Mouse (Mus musculus) myocyte (in vitro differentiated cells): ENCODE results near the gene Igf1r. TPM values are rescaled to one million over a fixed set of nuclear protein-coding genes. Genes with fewer than 3 reads are reported as not detected.
"Not testable (repeated sequence)": the region's sequence is repeated elsewhere in the genome, so short reads cannot be mapped to it uniquely, and the experiment has no call there.

ENCODE experiments used
- H3K27me3 ChIP-seq: one replicate; pipeline ENCODE4 v1.6.1; 2011; ENCODE audit not compliant: control insufficient read depth, insufficient read depth, insufficient read length
- H3K36me3 ChIP-seq: one replicate; pipeline ENCODE4 v1.6.1; 2011; ENCODE audit not compliant: control insufficient read depth, insufficient read depth
- H3K4me2 ChIP-seq: one replicate; pipeline ENCODE4 v1.6.1; 2011; ENCODE audit warnings: low read depth, control low read depth
- H3K4me3 ChIP-seq: one replicate; pipeline ENCODE4 v1.5.1; 2011; ENCODE audit warnings: mild to moderate bottlenecking, control low read depth, moderate library complexity
- H3K79me2 ChIP-seq: one replicate; pipeline ENCODE4 v1.6.1; 2011; ENCODE audit not compliant: control insufficient read depth, insufficient read depth
- H3ac ChIP-seq: one replicate; pipeline ENCODE4 v1.6.1; 2011; ENCODE audit not compliant: control insufficient read depth, insufficient read length
- CEBPB ChIP-seq: IDR thresholded peaks from 2 replicates; pipeline ENCODE4 v1.6.1; 2011; ENCODE audit warnings: mild to moderate bottlenecking, moderate library complexity; ENCODE audit not compliant: poor library complexity, insufficient read depth, severe bottlenecking
- E2F4 ChIP-seq: IDR thresholded peaks from one replicate; pipeline ENCODE4 v1.6.1; 2011; ENCODE audit warnings: mild to moderate bottlenecking, control low read depth, moderate library complexity; ENCODE audit not compliant: insufficient read depth
- MAX ChIP-seq: IDR thresholded peaks from one replicate; pipeline ENCODE4 v1.6.1; 2011; ENCODE audit warnings: low read depth, mild to moderate bottlenecking, control low read depth
- MYOD1 ChIP-seq, 3 experiments: IDR thresholded peaks; one replicate each; pipeline ENCODE4 v1.6.1; 2011; ENCODE audit warnings: control low read depth in 2 of 3, low read depth in 2 of 3, mild to moderate bottlenecking in 2 of 3, moderate library complexity in 1 of 3; ENCODE audit not compliant: insufficient read length in 2 of 3, control insufficient read depth in 1 of 3
- MYOG ChIP-seq, 3 experiments: IDR thresholded peaks; one replicate each; pipeline ENCODE4 v1.6.1; 2011; ENCODE audit warnings: control low read depth in 2 of 3, low read depth in 2 of 3, mild to moderate bottlenecking in 2 of 3; ENCODE audit not compliant: insufficient read length in 2 of 3, control insufficient read depth in 1 of 3, insufficient read depth in 1 of 3
- POLR2A ChIP-seq: IDR thresholded peaks from one replicate; pipeline ENCODE4 v1.6.1; 2011; ENCODE audit warnings: low read depth, mild to moderate bottlenecking, control low read depth, moderate library complexity; ENCODE audit not compliant: insufficient read length
- POLR2AphosphoS2 ChIP-seq: IDR thresholded peaks from one replicate; pipeline ENCODE4 v1.6.1; 2011; ENCODE audit warnings: low read depth, control low read depth; ENCODE audit not compliant: insufficient read length
- REST ChIP-seq: IDR thresholded peaks from one replicate; pipeline ENCODE4 v1.6.1; 2011; ENCODE audit warnings: mild to moderate bottlenecking, control low read depth, moderate library complexity; ENCODE audit not compliant: insufficient read depth, insufficient read length
- SRF ChIP-seq: IDR thresholded peaks from one replicate; pipeline ENCODE4 v1.6.1; 2011; ENCODE audit warnings: low read depth; ENCODE audit not compliant: control insufficient read depth, insufficient read length
- TCF12 ChIP-seq: IDR thresholded peaks from one replicate; pipeline ENCODE4 v1.6.1; 2011; ENCODE audit warnings: mild to moderate bottlenecking, control low read depth; ENCODE audit not compliant: poor library complexity, insufficient read depth, severe bottlenecking
- TCF3 ChIP-seq: IDR thresholded peaks from one replicate; pipeline ENCODE4 v1.6.1; 2011; ENCODE audit warnings: low read depth, control low read depth; ENCODE audit not compliant: insufficient read length
- USF1 ChIP-seq: IDR thresholded peaks from one replicate; pipeline ENCODE4 v1.6.1; 2011; ENCODE audit warnings: low read depth, mild to moderate bottlenecking, control low read depth, moderate library complexity
- polyA plus RNA-seq: library from polyadenylated mRNA; unstranded; fragments of >200 nt; fragmentation: generic; extraction: Trizol; gene quantifications from one replicate; pipeline ENCODE4 v1.2.1, GENCODE M21; 2012; ENCODE audit warnings: missing spikeins

Gene Igf1r
- polyA plus RNA-seq, 1 experiment, result 7.9 TPM

DNA sequence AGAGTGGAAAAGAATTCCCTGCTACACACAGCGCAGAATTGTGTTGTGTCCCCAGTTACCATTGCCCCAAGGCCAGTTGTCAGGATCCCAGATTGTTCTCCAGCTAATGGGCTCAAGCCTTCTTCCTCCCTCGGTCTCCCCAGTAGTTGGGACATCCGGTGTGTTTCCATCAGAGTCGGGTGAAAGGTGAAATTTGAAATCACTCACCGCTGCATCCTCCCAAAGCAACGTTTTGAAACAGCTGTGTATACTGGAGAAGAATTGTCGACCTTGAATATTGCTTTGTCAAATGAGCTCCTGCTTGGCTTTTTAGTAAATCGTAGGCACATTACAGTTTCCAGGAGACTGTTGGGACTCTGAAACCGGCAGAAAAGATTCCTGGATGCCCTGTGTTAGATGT is 322.3 kb downstream of the Igf1r start:
- Histone ChIP-seq H3K79me2 (no peaks in the 10 kb centered on the region), H3K4me3 (no peak overlapping the region), H3K4me2 (no peak overlapping the region), H3K27me3 (no peaks in the 10 kb centered on the region), H3K36me3 (no peaks in the 10 kb centered on the region), H3ac (no peak overlapping the region)
- TF ChIP-seq TCF12 (no peak), POLR2AphosphoS2 (no peak), MYOG (IDR thresholded peaks at IDR 0.05; ENCODE audit: control insufficient read depth in 1 of 3, insufficient read depth in 1 of 3, insufficient read length in 2 of 3, low read depth in 2 of 3) (no peak), MAX (no peak), POLR2A (no peak), TCF3 (no peak), SRF (no peak), REST (no peak), USF1 (no peak), E2F4 (no peak), MYOD1 (IDR thresholded peaks at IDR 0.05; ENCODE audit: control insufficient read depth in 1 of 3, insufficient read length in 2 of 3, low read depth in 2 of 3) (no peak), CEBPB (no peak)

DNA sequence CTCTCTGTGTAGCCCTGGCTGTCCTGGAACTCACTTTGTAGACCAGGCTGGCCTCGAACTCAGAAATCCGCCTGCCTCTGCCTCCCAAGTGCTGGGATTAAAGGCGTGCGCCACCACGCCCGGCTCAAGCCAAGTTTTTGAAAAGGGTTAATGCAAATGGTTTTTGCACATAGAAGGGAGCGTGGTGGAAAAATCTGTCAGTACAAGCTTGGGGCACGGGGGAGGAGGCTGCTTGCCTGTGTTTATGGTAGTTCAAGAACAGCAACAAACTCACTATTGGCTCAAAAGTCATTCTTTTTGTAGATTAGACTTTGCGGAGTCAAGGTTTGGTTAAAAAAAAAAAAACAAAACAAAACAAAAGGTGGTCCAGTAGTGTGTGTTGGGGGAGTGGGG is 322.8 kb downstream of the Igf1r start:
- not testable (repeated sequence) for H3K4me3 ChIP-seq, H3K4me2 ChIP-seq, H3K27me3 ChIP-seq, H3ac ChIP-seq, H3K36me3 ChIP-seq, H3K79me2 ChIP-seq

DNA sequence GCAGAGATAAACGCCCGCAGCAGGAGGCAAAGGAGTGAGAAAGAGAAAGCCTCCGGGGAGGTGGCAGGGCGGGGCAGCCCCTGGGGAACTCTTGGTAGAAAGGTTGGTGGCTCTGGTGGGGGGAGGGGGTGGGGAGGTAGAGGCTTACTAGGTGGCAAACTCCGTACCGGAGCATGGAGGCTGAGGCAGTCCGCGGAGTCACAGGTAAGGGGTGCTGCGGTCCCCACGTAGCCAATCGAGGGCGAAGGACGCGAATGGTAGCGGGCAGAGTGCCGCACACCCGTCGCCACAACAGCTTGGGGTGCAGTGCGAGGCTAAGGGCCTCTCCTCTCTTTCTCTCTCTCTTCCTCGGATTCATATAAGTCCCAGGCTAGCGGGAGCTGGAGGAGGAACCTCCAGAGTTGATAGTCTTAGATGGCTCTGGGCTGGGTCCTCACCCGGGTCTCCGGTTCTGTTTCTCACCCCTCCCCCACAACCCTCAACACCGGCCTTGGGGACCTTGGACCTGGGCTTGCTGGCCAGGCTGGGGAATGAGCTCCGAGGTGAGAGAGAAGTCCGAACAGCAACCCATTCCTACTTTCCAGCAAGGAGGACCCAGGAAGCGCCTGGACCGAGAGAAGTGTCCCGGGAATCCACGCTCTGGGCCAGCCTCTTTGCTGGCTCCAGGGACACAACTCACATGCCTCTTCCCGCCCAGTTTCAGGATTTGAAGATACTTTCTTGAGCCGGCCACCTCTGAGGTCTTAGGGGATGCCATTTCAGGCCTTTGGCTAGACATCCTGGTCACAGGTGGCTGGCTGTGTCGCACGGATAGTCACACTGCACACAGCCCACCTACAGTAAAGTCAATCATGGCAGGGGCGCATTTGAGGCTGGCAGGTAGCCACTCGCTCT is 323.5 kb downstream of the Igf1r start:
- Histone ChIP-seq H3ac (no peak overlapping the region), H3K4me2 (peak overlapping the region; percentile 60), H3K27me3 (no peaks in the 10 kb centered on the region), H3K36me3 (no peaks in the 10 kb centered on the region), H3K4me3 (no peak overlapping the region), H3K79me2 (no peaks in the 10 kb centered on the region)
- TF ChIP-seq POLR2A, result no peak
- TF ChIP-seq MYOD1 (IDR thresholded peaks at IDR 0.05; ENCODE audit: control insufficient read depth in 1 of 3, insufficient read length in 2 of 3, low read depth in 2 of 3), result no peak
- no peak for TF ChIP-seq MAX
- TF ChIP-seq CEBPB, result no peak
- TF ChIP-seq REST, result no peak
- TF ChIP-seq MYOG (IDR thresholded peaks at IDR 0.05; ENCODE audit: control insufficient read depth in 1 of 3, insufficient read depth in 1 of 3, insufficient read length in 2 of 3, low read depth in 2 of 3), result no peak
- no peak for TF ChIP-seq TCF3
- no peak for TF ChIP-seq USF1
- no peak for TF ChIP-seq E2F4
- no peak for TF ChIP-seq POLR2AphosphoS2
- no peak for TF ChIP-seq TCF12
- TF ChIP-seq SRF, result no peak

DNA sequence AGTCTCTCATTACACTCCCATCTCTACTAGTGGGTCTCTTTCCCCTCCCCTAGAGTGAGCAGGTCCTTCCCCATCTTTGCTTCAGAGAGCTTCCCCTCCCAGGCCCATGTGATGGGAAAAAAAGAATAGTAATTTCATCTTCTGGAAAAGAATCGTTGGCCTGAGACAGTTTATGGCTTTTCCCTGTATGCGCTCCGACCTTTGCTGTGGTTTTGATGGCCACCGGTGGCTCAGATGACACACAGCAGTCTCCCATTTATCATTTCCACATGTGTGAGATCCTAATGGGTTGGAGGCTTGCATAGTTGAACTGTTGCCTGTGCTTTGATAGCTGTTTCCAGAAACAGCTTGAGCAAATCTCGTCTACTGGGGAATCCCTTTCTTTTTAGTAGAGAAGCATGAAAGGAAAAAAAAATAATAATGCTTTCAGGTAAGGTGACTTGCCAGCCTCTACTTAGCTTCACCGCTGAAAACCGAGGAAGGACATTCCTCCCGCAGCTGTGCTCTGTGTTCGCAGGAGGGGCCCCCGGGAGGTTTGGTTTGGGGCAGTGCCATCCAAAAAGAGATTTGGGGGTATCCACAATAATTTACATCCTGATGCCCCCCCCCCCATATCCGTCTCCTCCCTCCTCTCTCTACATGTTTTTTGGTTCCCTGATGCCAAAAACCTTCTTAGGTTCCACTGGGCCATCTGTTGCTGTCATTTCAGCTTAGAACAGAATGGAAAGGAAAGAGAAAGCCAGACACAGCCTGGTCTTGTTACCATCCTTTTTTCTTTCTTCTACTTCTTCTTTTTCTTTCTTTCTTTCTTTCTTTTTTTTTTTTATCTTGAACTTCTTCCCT is 324.6 kb downstream of the Igf1r start:
- peak overlapping the region; percentile 60 for H3K4me2 ChIP-seq
- H3ac ChIP-seq, result no peak overlapping the region
- no peak overlapping the region for H3K4me3 ChIP-seq
- H3K79me2 ChIP-seq, result no peaks in the 10 kb centered on the region
- no peaks in the 10 kb centered on the region for H3K27me3 ChIP-seq
- H3K36me3 ChIP-seq, result no peaks in the 10 kb centered on the region
- TF ChIP-seq POLR2A (no peak), SRF (no peak), TCF3 (peak; percentile 51), MYOG (IDR thresholded peaks at IDR 0.05; ENCODE audit: control insufficient read depth in 1 of 3, insufficient read depth in 1 of 3, insufficient read length in 2 of 3, low read depth in 2 of 3) (peak in 1 of 3 experiments; percentile 13), TCF12 (peak; percentile 85), MYOD1 (IDR thresholded peaks at IDR 0.05; ENCODE audit: control insufficient read depth in 1 of 3, insufficient read length in 2 of 3, low read depth in 2 of 3) (peak; percentile 80 to 86 (median 83)), MAX (no peak), CEBPB (no peak), POLR2AphosphoS2 (no peak), REST (no peak), USF1 (peak; percentile 17)

DNA sequence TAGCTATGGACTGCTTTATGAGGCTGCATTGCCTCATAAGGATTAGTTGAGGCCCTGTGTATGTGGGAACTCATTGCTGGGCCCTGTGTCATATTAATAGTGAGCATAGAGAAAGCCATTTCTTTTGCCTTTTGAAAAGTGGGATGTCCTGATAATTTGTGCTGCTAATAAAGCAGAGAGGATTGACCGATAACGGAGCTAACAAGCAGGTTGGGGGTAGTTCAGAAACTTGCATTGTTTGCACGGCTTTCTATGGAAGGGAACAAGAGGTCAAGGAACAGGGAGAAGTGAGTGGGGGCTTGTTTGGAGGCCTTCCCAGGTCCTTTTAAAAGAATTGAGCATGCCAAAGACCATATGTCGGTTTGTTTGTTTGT is 325.3 kb downstream of the Igf1r start:
- peak overlapping the region; percentile 60 for H3K4me2 ChIP-seq
- H3ac ChIP-seq, result no peak overlapping the region
- no peaks in the 10 kb centered on the region for H3K27me3 ChIP-seq
- no peaks in the 10 kb centered on the region for H3K36me3 ChIP-seq
- no peak overlapping the region for H3K4me3 ChIP-seq
- TF ChIP-seq TCF12 (no peak), CEBPB (no peak), MYOD1 (IDR thresholded peaks at IDR 0.05; ENCODE audit: control insufficient read depth in 1 of 3, insufficient read length in 2 of 3, low read depth in 2 of 3) (no peak), TCF3 (no peak), E2F4 (no peak), MYOG (IDR thresholded peaks at IDR 0.05; ENCODE audit: control insufficient read depth in 1 of 3, insufficient read depth in 1 of 3, insufficient read length in 2 of 3, low read depth in 2 of 3) (no peak), REST (no peak)
- no peaks in the 10 kb centered on the region for H3K79me2 ChIP-seq
